Mouse (Mus musculus) bone marrow macrophage, adult 2 months (primary cell): Measurements from ENCODE around the gene Tubb2b.

Experiments used
- CTCF ChIP-seq: IDR thresholded peaks from 2 replicates; pipeline ENCODE4 v1.5.1; 2012; ENCODE audit warnings: low read depth, mild to moderate bottlenecking, low read length, moderate library complexity
- POLR2A ChIP-seq: IDR thresholded peaks from 2 replicates; pipeline ENCODE4 v1.6.1; 2012; ENCODE audit warnings: mild to moderate bottlenecking, low read depth, low read length, borderline replicate concordance

DNA sequence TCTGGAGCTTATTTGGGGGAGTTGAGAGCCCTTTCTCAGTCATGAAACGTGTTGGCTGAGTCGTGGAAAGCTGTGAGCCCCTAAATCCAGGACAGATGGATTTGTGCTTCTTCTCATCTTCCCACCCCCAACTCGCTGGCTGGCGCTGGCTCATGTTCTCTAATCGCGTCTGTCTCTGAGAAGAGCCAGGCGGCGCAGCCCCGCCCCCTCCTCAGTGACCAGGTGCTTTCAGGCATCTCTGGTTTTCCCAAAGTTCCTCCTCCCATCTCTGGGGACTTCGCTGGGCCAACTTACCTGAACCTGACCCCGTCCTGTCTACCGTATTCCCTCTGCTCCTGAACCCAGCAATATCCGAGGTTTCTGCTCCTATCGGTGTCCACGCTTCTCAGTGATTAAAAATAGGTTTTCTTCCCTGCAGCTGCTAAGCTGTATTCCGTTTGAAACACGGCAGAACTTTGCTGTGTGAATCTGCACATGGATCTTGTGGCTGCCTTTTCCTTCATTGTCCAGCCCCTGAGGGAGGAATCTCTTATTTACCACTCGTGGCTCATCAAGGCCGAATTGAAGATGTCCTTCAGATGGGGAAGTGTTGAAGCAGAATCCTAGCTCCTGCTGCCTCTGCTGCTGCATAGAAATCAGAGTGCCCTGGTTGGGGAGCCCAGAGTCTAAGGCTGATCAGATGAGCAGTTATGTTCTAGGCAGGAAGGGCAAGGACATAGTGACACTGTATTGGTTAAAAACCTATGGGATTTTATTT is 20.2 kb upstream of the Tubb2b start:
- TF ChIP-seq POLR2A (no peak), CTCF (no peak)
